Mouse (Mus musculus) mesoderm, embryonic 11.5 days (tissue): ENCODE measurements around the gene Olfr866.

Source experiments
- DNase-seq: peaks from one replicate; pipeline ENCODE4 v3.0.0-alpha.2; 2012; ENCODE audit warnings: low read depth, low spot score

The Olfr866 gene

DNA sequence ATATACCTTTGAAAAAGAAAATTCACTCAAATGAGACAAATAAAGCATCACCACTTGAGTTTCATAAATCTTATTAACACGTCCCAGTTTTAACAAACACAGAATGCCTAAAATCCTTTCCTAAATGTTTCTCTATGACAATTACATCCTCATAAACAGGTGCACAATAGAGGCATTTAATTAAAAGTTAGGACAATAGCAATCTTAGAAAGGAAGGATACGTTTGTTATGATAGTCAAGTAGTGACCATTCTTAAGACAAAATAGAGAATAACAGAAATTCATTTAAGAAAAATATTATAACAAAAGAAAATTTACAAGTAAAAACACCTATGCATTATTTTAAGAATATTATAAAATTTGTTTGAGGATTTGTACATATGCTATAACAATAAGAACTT is at the start of gene Olfr866:
Gene Olfr866, minus strand, starts transcription at position 101 of the 400 bp plus-strand sequence.
- no peak for DNase-seq

DNA sequence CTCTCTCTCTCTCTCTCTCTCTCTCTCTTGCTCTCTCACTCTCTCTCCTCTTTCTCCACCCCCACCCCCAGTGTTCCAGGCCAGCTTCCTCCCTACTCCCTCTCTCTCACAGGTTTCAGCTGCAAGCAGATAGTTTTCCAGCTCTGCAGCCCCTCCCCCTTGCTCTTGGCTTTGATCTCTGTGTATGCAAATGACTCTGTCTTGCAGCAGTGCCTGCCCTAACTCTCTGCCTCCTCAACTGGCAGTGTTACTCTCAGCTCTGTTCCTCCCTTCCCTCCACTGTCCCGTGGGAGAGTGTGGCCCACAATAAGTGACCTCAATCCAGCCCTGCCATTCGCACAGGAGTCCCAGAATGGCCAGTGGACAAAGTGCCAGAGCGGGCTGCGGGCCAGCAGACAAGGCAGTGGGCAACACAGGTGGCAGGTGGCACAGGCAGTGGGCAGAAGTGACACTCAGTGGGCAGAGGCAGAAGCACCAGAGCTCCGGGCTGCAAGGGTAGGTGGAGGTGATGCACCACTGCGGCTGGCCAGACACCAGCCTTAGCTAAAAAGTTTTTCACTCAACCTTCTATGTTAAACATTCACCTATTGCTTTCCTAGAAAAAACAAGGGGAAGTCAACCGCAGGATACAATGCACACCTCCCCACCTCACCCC is 45.8 kb upstream of the Olfr866 start:
- no peak for DNase-seq

DNA sequence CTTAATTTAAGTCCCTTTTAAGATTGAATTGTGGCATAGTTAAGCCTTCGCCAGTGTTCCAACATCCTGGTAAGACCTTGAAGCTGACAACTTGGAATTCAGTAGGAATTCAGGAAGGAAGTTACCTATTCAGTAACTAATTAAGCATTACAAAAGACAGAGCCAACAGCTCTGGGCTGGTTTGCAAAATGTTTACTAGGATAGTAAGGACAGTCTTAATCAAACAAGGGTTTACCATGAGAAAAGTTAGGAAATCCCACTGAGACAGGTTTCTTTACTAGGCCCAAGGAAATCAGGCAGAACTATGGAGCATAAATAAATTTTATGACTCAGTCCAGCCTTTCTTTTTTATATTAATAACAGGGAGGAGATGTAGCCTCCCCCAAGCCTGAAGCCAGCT is 43.5 kb upstream of the Olfr866 start:
- no peak for DNase-seq

DNA sequence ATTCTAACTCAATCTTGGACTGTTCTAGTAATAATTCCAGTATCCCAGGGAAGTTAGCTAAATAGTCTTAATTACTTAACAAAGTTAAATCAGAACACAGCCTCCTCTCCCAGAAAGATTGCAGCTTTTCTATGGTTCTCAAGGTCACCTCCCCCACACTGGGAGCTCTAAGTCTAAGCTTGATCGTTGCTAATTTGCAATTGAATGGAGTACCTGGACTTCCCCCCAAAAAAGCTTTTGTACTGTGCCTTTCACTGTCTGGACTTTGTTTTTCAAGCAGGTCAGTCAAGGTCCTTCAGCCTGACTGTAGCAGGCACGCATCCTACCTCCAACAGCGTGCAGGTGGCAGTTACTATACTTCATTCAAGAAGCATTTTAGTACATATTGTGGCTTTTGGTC is 42.4 kb upstream of the Olfr866 start:
- no peak for DNase-seq

DNA sequence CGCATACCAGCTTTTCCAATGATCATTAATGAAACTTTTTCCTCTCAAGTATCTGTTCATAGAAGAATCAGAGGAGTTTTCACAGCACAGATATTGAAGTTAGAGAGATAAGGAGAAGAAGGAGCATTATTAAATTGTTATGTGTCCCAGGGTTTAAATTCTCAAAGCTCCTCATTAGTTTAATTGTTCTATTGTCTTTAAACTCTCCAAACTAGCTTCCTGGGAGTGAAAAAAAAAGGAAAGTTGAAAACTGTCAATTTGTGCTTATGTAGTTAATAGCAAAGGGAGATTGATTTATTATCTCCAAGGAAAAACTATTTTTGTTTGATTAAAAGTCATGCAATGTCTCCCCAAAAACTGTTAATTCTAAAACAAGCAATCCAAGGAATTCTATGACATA is 29.6 kb upstream of the Olfr866 start, which contains the start of gene Olfr867:
Gene Olfr867, minus strand, starts transcription at position 101 of the 400 bp plus-strand sequence.
- DNase-seq = no peak

DNA sequence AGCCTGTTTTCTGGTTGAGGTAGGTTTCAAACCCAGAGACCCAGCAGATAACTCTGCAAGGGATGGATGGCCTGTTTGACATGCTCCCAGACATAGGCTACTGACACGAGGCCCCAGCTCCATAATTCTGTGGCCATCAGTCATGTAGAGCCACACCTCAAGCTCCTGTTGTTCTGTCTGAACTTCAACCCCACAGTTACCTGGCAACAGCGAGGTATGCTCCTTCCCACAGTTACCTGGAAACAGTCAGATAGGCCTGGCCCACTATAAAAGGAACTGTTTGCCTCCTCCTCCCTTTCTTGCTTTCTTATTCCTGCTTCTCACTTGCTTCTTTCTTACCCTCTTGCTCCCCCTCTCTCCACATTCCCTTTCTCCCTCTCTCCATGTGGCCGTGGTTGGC is 20.1 kb upstream of the Olfr866 start:
- DNase-seq = no peak
